Mouse (Mus musculus): ENCODE measurements around the gene Bcl9l. TPM values are rescaled to one million over a fixed set of nuclear protein-coding genes. Genes with fewer than 3 reads are reported as not detected.
"Not testable (repeated sequence)": the region's sequence is repeated elsewhere in the genome, so short reads cannot be mapped to it uniquely, and the experiment has no call there.

The Bcl9l gene
- 42.1 and 61.1 TPM in 2 replicates for total RNA-seq (2014; rRNA removed)
- 10.0 and 10.4 TPM in 2 replicates for polyA plus RNA-seq (2015; fragmentation: Nextera tagmentation; extraction: Ambion mirVana)

GRCm38 (mm10) chr9:44482552-44482951, at the start of gene Bcl9l:
Gene Bcl9l (plus strand): TSS chr9:44482825.
- H3K9me3 ChIP-seq (ENCODE audit: low read length): no peaks in the 10 kb centered on the region
- H3K27me3 ChIP-seq (ENCODE audit: insufficient read depth, low read length): no peaks in the 10 kb centered on the region
- peak within 1 kb of the TSS; percentile 95 for H3K27ac ChIP-seq (ENCODE audit: low read depth, low read length)
- DNase-seq (ENCODE audit: low spot score) (peak; percentile 97), ATAC-seq (ENCODE audit: low FRiP score) (peak; percentile 67)
- no peaks in the 10 kb centered on the region for H3K36me3 ChIP-seq (ENCODE audit: insufficient read depth, low read length)
- WGBS: under 1% methylated on average over 27 of the region's 31 CpGs
- peak within 1 kb of the TSS; percentile 99 for H3K4me2 ChIP-seq (ENCODE audit: low read depth, low read length, poor library complexity, severe bottlenecking)
- H3K9ac ChIP-seq (replicated peaks; ENCODE audit: low read length, poor library complexity, severe bottlenecking): peak within 1 kb of the TSS; percentile 98
- TF ChIP-seq CTCF (IDR thresholded peaks at IDR 0.05): peak; percentile 81
- H3K4me3 ChIP-seq (ENCODE audit: low read depth, low read length): peak within 1 kb of the TSS; percentile 98
- peaks cover 38% of the 10 kb centered on the region for H3K4me1 ChIP-seq (ENCODE audit: insufficient read depth, low read length)

- 86% methylated on average over 6 of the region's 6 CpGs for WGBS
Observed at GRCm38 (mm10) chr9:44435747-44436146, 46.9 kb upstream of the Bcl9l start.

GRCm38 (mm10) chr9:44440961-44441360, 41.7 kb upstream of the Bcl9l start, which contains the start of gene Foxr1:
Gene Foxr1 (minus strand): TSS chr9:44441136.
- TF ChIP-seq CTCF (IDR thresholded peaks at IDR 0.05): no peak
- Histone ChIP-seq H3K9ac (replicated peaks; ENCODE audit: low read length, poor library complexity, severe bottlenecking) (no peak within 1 kb of the TSS), H3K4me2 (ENCODE audit: low read depth, low read length, poor library complexity, severe bottlenecking) (no peak within 1 kb of the TSS), H3K27ac (ENCODE audit: low read depth, low read length) (no peak within 1 kb of the TSS), H3K4me3 (ENCODE audit: low read depth, low read length) (no peak within 1 kb of the TSS), H3K4me1 (ENCODE audit: insufficient read depth, low read length) (no peaks in the 10 kb centered on the region), H3K27me3 (ENCODE audit: insufficient read depth, low read length) (no peaks in the 10 kb centered on the region), H3K9me3 (ENCODE audit: low read length) (no peaks in the 10 kb centered on the region), H3K36me3 (ENCODE audit: insufficient read depth, low read length) (no peaks in the 10 kb centered on the region)
- WGBS: 82% methylated on average over 19 of the region's 19 CpGs
- ATAC-seq (ENCODE audit: low FRiP score) (no peak), DNase-seq (ENCODE audit: low spot score) (no peak)

More at GRCm38 (mm10) chr9:44435747-44436146, 46.9 kb upstream of the Bcl9l start:
- H3K9me3 ChIP-seq (ENCODE audit: low read length): no peaks in the 10 kb centered on the region
- H3K27me3 ChIP-seq (ENCODE audit: insufficient read depth, low read length): no peaks in the 10 kb centered on the region
- no peaks in the 10 kb centered on the region for H3K4me1 ChIP-seq (ENCODE audit: insufficient read depth, low read length)
- DNase-seq (ENCODE audit: low spot score): no peak
- H3K27ac ChIP-seq (ENCODE audit: low read depth, low read length): no peak overlapping the region
- no peak overlapping the region for H3K4me3 ChIP-seq (ENCODE audit: low read depth, low read length)
- H3K9ac ChIP-seq (replicated peaks; ENCODE audit: low read length, poor library complexity, severe bottlenecking): no peak overlapping the region
- no peak for ATAC-seq (ENCODE audit: low FRiP score)
- no peak for TF ChIP-seq CTCF (IDR thresholded peaks at IDR 0.05)
- H3K36me3 ChIP-seq (ENCODE audit: insufficient read depth, low read length): no peaks in the 10 kb centered on the region
- H3K4me2 ChIP-seq (ENCODE audit: low read depth, low read length, poor library complexity, severe bottlenecking): no peak overlapping the region

- not testable (repeated sequence) for H3K27ac ChIP-seq (ENCODE audit: low read depth, low read length); H3K4me3 ChIP-seq (ENCODE audit: low read depth, low read length); H3K9ac ChIP-seq (replicated peaks; ENCODE audit: low read length, poor library complexity, severe bottlenecking); H3K9me3 ChIP-seq (ENCODE audit: low read length); H3K4me1 ChIP-seq (ENCODE audit: insufficient read depth, low read length); H3K27me3 ChIP-seq (ENCODE audit: insufficient read depth, low read length); H3K36me3 ChIP-seq (ENCODE audit: insufficient read depth, low read length); DNase-seq (ENCODE audit: low spot score); H3K4me2 ChIP-seq (ENCODE audit: low read depth, low read length, poor library complexity, severe bottlenecking); ATAC-seq (ENCODE audit: low FRiP score)
- whole genome bisulfite sequencing: 85% methylated on average over 7 of the region's 7 CpGs
Observed at GRCm38 (mm10) chr9:44444402-44445025, 38.1 kb upstream of the Bcl9l start.

GRCm38 (mm10) chr9:44450387-44450786, 32.2 kb upstream of the Bcl9l start:
- Histone ChIP-seq H3K27ac (ENCODE audit: low read depth, low read length) (no peak overlapping the region), H3K27me3 (ENCODE audit: insufficient read depth, low read length) (no peaks in the 10 kb centered on the region), H3K36me3 (ENCODE audit: insufficient read depth, low read length) (no peaks in the 10 kb centered on the region), H3K4me2 (ENCODE audit: low read depth, low read length, poor library complexity, severe bottlenecking) (no peak overlapping the region), H3K4me1 (ENCODE audit: insufficient read depth, low read length) (no peaks in the 10 kb centered on the region), H3K9me3 (ENCODE audit: low read length) (no peaks in the 10 kb centered on the region), H3K4me3 (ENCODE audit: low read depth, low read length) (no peak overlapping the region), H3K9ac (replicated peaks; ENCODE audit: low read length, poor library complexity, severe bottlenecking) (no peak overlapping the region)
- peak; percentile 45 for TF ChIP-seq CTCF (IDR thresholded peaks at IDR 0.05)
- DNase-seq (ENCODE audit: low spot score): no peak
- no peak for ATAC-seq (ENCODE audit: low FRiP score)

- WGBS: 11% methylated on average over 14 of the region's 14 CpGs
Observed at GRCm38 (mm10) chr9:44454132-44454890, 28.3 kb upstream of the Bcl9l start.

More at GRCm38 (mm10) chr9:44454132-44454890, 28.3 kb upstream of the Bcl9l start:
- DNase-seq (ENCODE audit: low spot score) (peak; percentile 87), ATAC-seq (ENCODE audit: low FRiP score) (no peak)
- H3K4me2 ChIP-seq (ENCODE audit: low read depth, low read length, poor library complexity, severe bottlenecking): no peak overlapping the region
- H3K9ac ChIP-seq (replicated peaks; ENCODE audit: low read length, poor library complexity, severe bottlenecking): no peak overlapping the region
- no peaks in the 10 kb centered on the region for H3K9me3 ChIP-seq (ENCODE audit: low read length)
- no peaks in the 10 kb centered on the region for H3K27me3 ChIP-seq (ENCODE audit: insufficient read depth, low read length)
- no peak overlapping the region for H3K4me3 ChIP-seq (ENCODE audit: low read depth, low read length)
- H3K36me3 ChIP-seq (ENCODE audit: insufficient read depth, low read length): no peaks in the 10 kb centered on the region
- peak; percentile 94 for TF ChIP-seq CTCF (IDR thresholded peaks at IDR 0.05)
- no peak overlapping the region for H3K27ac ChIP-seq (ENCODE audit: low read depth, low read length)
- H3K4me1 ChIP-seq (ENCODE audit: insufficient read depth, low read length): no peaks in the 10 kb centered on the region; the same call in 1 of the 2 replicates

Measured in midbrain, postnatal 0 days (tissue).